Mouse (Mus musculus) forebrain, embryonic 13.5 days (tissue): ENCODE results near the gene D6Ertd527e. TPM values are rescaled to one million over a fixed set of nuclear protein-coding genes. Genes with fewer than 3 reads are reported as not detected.

ENCODE experiments used
- ATAC-seq: fragments of 200-750 bp; cut with Nextera tagmentation; 2 replicates; pipeline ENCODE4 v1.8.0; 2017
- H3K27ac ChIP-seq: fragments of 300-500 bp; sonication (generic); 2 replicates; pipeline ENCODE4 v1.5.1; 2015; ENCODE audit warnings: inconsistent platforms, mild to moderate bottlenecking, moderate library complexity
- H3K27me3 ChIP-seq: fragments of 300-500 bp; sonication (generic); 2 replicates; pipeline ENCODE4 v1.6.1; 2015; ENCODE audit warnings: mild to moderate bottlenecking, inconsistent platforms
- H3K36me3 ChIP-seq: fragments of 300-500 bp; sonication (generic); 2 replicates; pipeline ENCODE4 v1.6.1; 2015; ENCODE audit warnings: mild to moderate bottlenecking, inconsistent platforms; ENCODE audit not compliant: poor library complexity, severe bottlenecking
- H3K4me1 ChIP-seq: fragments of 300-500 bp; sonication (generic); 2 replicates; pipeline ENCODE4 v1.6.1; 2015; ENCODE audit warnings: inconsistent platforms
- H3K4me2 ChIP-seq: fragments of 300-500 bp; sonication (generic); 2 replicates; pipeline ENCODE4 v1.6.1; 2015; ENCODE audit warnings: inconsistent platforms, mild to moderate bottlenecking, moderate library complexity
- H3K4me3 ChIP-seq: fragments of 300-500 bp; sonication (generic); 2 replicates; pipeline ENCODE4 v1.5.1; 2015; ENCODE audit warnings: mild to moderate bottlenecking, inconsistent platforms
- H3K9ac ChIP-seq: fragments of 300-500 bp; sonication (generic); 2 replicates; pipeline ENCODE4 v1.6.1; 2015; ENCODE audit warnings: mild to moderate bottlenecking, inconsistent platforms
- H3K9me3 ChIP-seq: fragments of 300-500 bp; sonication (generic); replicated peaks from 2 replicates; pipeline ENCODE4 v1.6.1; 2016; ENCODE audit warnings: inconsistent platforms
- WGBS: fragments of 180-500 bp; shearing (Covaris S2); methylation state at CpG from one replicate; pipeline ENCODE4 v1.1.7; 2015; 5-methylcytosine and 5-hydroxymethylcytosine counted together
- polyA plus RNA-seq: library from polyadenylated mRNA; unstranded; fragments of >200 nt; fragmentation: Nextera tagmentation; extraction: Ambion mirVana; gene quantifications from 2 replicates; pipeline ENCODE4 v1.2.1, GENCODE M21; 2015

Gene D6Ertd527e
- polyA plus RNA-seq, 1 experiment from 2014 or later, result 0.14 TPM

DNA sequence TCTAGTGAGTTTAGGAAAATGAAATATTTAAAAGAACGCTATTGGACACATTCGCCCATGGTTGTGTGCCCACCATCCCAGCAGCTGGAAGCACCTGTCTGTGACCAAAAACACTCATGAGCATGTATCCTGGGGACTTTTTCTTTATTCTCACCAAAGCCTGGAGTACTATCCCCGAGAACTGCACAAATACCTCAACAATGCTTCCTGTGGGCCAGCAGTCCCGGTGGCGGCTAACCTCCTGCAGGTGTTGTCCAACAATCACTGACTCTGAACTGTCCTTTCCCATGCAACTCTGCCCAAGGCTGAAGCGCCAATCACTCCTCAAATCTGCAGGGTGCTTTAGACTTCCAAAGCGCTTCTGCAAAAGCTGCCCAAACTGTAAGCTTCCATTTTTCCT lies 12.1 kb downstream of the D6Ertd527e start:
- WGBS, result 79% methylated on average over 7 of the region's 7 CpGs
- Histone ChIP-seq H3K4me2 (no peak overlapping the region), H3K27ac (no peak overlapping the region), H3K9me3 (no peaks in the 10 kb centered on the region), H3K27me3 (no peaks in the 10 kb centered on the region), H3K9ac (no peak overlapping the region), H3K4me3 (no peak overlapping the region), H3K36me3 (no peaks in the 10 kb centered on the region), H3K4me1 (no peaks in the 10 kb centered on the region)
- no peak for ATAC-seq

DNA sequence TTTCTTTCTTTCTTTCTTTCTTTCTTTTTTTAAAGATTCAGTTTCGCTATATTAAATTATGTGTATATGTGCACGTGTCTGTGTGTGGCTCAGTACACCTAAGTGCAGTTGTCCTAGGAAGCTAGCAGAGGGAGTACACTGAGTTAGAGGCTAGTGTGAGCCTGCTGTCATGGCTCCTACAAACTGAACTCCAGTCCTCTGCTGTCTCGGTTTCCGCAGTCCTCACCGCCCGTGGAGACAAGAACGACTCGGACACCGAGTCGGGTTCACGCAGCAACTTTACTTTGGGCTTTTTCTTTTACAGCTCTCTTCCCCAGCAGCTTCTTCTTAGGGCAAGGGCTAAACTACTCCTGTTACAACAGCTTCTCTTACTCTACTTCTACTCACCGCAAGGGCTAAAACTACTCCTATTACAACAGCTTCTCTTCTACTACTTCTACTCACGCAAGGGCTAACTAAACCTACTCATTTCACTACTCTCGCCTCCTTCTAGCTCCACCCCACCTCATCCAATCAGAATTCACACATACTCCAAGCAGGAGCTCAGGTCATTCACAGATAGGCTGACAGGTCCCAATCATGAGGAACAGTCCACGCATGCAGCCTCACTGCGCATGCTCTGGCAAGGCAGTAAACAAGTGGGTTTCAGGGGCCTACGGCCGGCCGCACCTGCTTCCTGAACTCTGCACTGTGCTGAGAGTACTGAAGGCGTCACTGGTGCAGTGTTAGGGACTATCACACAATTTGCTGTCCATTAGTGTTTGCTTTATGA lies 14.7 kb downstream of the D6Ertd527e start:
- Histone ChIP-seq H3K36me3 (no peaks in the 10 kb centered on the region), H3K27ac (no peak overlapping the region), H3K4me3 (no peak overlapping the region), H3K4me2 (no peak overlapping the region), H3K27me3 (no peaks in the 10 kb centered on the region), H3K4me1 (no peaks in the 10 kb centered on the region), H3K9me3 (no peaks in the 10 kb centered on the region), H3K9ac (no peak overlapping the region)
- 91% methylated on average over 20 of the region's 20 CpGs for WGBS
- no peak for ATAC-seq

DNA sequence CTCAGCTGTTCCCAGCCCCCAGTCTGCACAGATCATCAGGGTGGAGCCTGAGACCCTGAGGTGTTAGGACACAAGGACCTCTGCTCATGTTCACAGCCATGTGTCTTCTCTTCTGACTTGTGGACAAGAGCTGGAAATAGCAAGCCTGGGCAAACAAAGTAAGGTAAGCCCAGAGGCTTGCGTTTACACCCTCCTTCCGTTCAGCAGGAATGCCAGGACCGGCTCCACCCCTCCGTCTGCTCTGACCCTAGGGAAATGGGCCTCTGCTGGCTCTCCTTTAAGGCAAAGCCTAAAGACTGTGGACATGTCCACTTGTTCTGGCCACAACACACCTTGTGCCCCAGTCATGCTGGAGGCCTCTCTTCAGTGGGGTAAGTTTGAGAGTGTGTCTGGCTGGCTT lies 15.4 kb downstream of the D6Ertd527e start:
- Histone ChIP-seq H3K9ac (no peak overlapping the region), H3K9me3 (no peaks in the 10 kb centered on the region), H3K36me3 (no peaks in the 10 kb centered on the region), H3K4me2 (no peak overlapping the region), H3K4me3 (no peak overlapping the region), H3K27ac (no peak overlapping the region), H3K27me3 (no peaks in the 10 kb centered on the region), H3K4me1 (no peaks in the 10 kb centered on the region)
- WGBS, result 85% methylated on average over 4 of the region's 4 CpGs
- ATAC-seq, result no peak

DNA sequence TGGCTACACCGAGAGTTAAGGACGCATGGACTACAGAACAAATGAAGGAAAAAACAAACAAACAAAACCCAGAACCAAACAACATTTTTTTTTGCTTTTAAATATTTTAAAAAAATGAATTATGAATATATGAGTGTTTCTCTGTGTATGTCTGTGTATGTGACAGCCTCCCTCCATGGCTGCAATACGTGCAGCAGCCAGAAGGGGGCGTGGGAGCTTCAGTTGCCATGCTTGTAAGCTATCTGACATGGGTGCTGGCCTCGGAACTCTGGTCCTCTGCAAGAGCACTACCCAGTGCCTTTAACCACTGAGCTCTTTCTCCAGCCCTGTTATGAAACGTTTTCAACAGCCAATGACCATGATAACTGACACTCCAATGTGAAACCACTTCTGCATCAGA lies 16.1 kb downstream of the D6Ertd527e start:
- ATAC-seq, result no peak
- Histone ChIP-seq H3K36me3 (no peaks in the 10 kb centered on the region), H3K9me3 (no peaks in the 10 kb centered on the region), H3K4me3 (no peak overlapping the region), H3K27ac (no peak overlapping the region), H3K27me3 (no peaks in the 10 kb centered on the region), H3K4me2 (no peak overlapping the region), H3K9ac (no peak overlapping the region), H3K4me1 (no peaks in the 10 kb centered on the region)
- WGBS, result 88% methylated on average over 6 of the region's 6 CpGs

DNA sequence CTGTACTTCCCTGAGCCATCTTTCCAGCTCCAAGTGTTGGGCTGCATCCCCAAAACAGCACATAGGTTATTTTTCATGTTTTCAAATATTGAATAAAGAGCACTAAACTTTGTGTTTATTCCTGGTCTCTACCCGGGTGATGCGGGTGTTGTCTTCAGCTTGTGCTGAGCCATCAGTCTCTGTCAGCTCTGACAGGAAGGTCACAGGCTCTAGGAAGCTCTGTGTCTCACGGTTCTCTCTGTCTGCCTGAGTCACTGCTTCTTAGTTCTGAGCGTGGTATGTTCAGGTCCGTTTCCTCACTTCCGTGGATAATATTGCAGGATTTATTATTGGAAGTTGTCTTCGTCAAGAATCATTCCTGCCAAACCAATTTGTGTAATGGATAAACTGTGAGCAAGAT lies 17.4 kb downstream of the D6Ertd527e start:
- H3K4me2 ChIP-seq, result no peak overlapping the region
- no peak overlapping the region for H3K4me3 ChIP-seq
- H3K4me1 ChIP-seq, result no peaks in the 10 kb centered on the region
- no peaks in the 10 kb centered on the region for H3K9me3 ChIP-seq
- no peak overlapping the region for H3K9ac ChIP-seq
- no peaks in the 10 kb centered on the region for H3K27me3 ChIP-seq
- no peaks in the 10 kb centered on the region for H3K36me3 ChIP-seq
- 91% methylated on average over 7 of the region's 7 CpGs for WGBS
- no peak for ATAC-seq
- H3K27ac ChIP-seq, result no peak overlapping the region

DNA sequence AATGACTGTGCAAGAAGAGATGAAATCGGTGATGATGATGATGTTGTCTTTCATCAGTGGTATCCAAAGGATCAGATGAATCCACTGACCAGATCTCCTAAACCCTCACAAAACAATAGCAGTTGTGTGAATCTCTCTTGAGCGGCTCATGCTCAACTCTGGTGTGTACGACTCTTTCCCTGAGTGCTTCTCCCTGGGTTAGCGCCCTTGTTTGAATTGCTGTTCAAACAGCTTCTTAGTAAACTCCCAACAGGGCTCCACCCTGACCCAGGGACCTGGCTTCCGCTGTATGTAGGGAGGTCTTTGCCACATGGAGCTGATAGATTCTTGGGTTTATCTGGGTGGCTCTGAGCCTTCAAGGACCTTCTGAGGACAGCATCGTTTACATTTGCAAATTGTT lies 18.9 kb downstream of the D6Ertd527e start:
- Histone ChIP-seq H3K36me3 (no peaks in the 10 kb centered on the region), H3K27ac (no peak overlapping the region), H3K4me1 (no peaks in the 10 kb centered on the region), H3K4me2 (no peak overlapping the region), H3K9ac (no peak overlapping the region), H3K27me3 (no peaks in the 10 kb centered on the region), H3K9me3 (no peaks in the 10 kb centered on the region), H3K4me3 (no peak overlapping the region)
- no peak for ATAC-seq
- WGBS, result 93% methylated on average over 6 of the region's 6 CpGs

DNA sequence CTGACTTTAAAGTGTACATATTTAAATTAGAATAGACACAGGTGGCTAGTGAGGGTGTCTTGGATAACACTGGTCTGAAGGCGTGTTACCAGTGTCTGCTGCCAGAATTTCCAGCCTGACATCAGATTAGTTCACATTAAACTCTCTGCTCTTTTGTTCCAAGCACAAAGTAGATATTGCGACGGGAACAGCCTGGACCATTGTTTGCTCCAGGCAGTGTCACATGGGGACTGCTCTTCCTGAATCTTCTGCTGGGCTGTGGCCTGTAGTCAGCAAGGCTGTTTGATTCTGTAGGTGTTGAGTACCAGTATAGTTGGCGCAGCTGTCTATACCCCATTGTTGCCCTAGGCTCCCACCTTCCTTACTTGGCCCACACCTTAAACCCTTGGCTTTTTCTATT lies 19.4 kb downstream of the D6Ertd527e start:
- no peak overlapping the region for H3K9ac ChIP-seq
- no peaks in the 10 kb centered on the region for H3K9me3 ChIP-seq
- no peak for ATAC-seq

DNA sequence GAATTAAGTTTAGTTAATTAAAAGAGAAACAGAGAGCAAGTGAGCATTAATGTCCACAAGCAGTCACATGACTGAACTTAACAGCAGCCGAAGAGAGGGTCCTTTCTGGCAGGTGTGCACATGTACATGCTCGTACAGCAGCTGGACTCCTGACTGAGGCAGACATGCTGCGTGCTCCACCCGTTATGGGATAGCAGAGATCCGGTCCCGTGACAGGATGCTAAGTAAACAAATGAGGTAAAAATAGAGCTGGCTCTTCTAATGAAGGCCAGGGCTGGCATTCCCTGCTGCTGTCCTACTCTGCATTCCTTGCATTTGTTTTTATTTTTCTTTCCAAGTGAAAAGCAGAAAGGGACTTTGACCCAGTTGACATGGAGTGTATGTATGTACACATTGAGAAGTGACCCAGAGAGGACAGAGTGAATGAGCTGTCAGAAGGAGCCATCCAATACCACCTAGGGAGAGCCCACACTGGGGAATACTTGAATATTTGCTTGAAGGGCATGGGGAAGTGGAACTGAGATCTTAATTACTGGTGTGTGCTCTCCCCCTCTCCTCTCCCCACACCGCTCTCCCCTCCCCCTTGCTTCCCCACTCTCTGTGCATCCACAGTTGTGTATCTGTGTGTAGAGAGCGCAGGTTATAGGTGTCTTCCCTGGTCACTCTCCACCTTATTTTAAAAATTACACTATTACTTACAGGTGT lies 22.7 kb downstream of the D6Ertd527e start:
- no peaks in the 10 kb centered on the region for H3K27me3 ChIP-seq
- no peaks in the 10 kb centered on the region for H3K36me3 ChIP-seq
- no peak overlapping the region for H3K9ac ChIP-seq
- no peak overlapping the region for H3K27ac ChIP-seq
- 70% methylated on average over 8 of the region's 8 CpGs for WGBS
- no peak overlapping the region for H3K4me2 ChIP-seq
- no peaks in the 10 kb centered on the region for H3K9me3 ChIP-seq
- ATAC-seq, result no peak
- H3K4me1 ChIP-seq, result no peaks in the 10 kb centered on the region
- no peak overlapping the region for H3K4me3 ChIP-seq

More for the DNA sequence above, 19.4 kb downstream of the D6Ertd527e start:
- Histone ChIP-seq H3K36me3 (no peaks in the 10 kb centered on the region), H3K4me3 (no peak overlapping the region), H3K27ac (no peak overlapping the region), H3K27me3 (no peaks in the 10 kb centered on the region), H3K4me1 (no peaks in the 10 kb centered on the region), H3K4me2 (no peak overlapping the region)
- 87% methylated on average over 4 of the region's 4 CpGs for WGBS

DNA sequence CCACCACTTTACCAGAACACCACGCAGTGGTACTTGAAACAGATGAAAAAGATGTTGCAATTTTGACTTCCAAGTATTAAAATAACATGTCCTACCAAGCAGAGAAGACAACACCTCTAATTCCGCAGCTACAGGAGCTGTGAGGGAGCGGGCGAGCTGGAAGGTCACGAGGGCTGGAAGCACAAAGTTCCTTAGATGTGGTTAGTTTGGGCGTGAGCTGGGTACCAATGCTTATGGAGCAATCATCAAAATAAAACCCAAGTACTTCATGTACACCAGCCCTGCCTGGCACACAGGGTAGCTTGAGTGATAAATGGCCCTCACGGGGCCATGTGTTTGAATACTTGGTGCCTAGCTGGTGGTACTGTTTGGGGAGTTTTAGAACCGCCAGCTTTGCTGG lies 25.3 kb downstream of the D6Ertd527e start:
- Histone ChIP-seq H3K4me2 (no peak overlapping the region), H3K27ac (no peak overlapping the region), H3K9ac (no peak overlapping the region), H3K9me3 (no peaks in the 10 kb centered on the region), H3K27me3 (no peaks in the 10 kb centered on the region), H3K4me1 (no peaks in the 10 kb centered on the region), H3K36me3 (no peaks in the 10 kb centered on the region), H3K4me3 (no peak overlapping the region)
- 97% methylated on average over 8 of the region's 8 CpGs for WGBS
- no peak for ATAC-seq

DNA sequence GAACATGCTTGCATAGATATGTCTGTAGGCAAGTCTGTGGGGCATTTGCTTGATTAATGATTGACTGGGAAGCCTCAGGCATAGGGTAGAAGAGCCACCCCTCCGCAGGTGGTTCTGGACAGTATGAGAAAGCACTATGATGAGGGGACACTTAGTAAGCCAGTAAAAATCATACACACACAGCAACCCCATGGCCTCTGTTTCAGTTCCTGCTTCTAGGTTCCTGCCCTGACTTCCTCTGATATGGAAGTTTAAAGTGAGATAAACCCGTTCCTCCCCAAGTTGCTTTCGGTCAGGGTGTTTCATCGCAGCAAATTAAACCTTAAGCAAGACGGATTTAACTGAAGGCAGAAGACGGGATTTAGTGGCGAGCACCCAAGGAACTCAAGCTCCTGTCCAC lies 26.1 kb downstream of the D6Ertd527e start:
- no peak overlapping the region for H3K27ac ChIP-seq
- H3K36me3 ChIP-seq, result no peaks in the 10 kb centered on the region
- no peak overlapping the region for H3K4me2 ChIP-seq
- no peaks in the 10 kb centered on the region for H3K27me3 ChIP-seq
- H3K4me1 ChIP-seq, result no peaks in the 10 kb centered on the region
- ATAC-seq, result no peak
- no peak overlapping the region for H3K9ac ChIP-seq
- no peaks in the 10 kb centered on the region for H3K9me3 ChIP-seq
- 93% methylated on average over 7 of the region's 7 CpGs for WGBS
- H3K4me3 ChIP-seq, result no peak overlapping the region

DNA sequence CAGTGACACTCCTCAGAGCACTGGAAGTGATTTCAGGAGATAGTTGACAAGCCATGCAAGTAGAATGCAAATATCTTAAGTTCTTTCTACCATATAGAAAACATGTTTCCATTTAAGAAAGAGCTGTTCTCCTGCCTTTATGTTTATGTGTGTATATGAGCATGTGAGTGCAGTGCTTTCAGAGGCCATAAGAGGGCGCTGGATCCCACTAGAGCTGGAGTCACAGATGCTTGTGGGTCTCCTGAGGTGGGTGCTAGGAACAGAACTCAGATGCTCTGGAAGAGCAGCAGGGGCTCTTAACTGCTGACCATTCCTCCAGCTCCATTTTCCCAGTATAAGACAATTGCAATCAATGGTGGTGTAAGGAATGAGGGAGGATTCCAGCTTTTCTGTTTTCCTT lies 26.5 kb downstream of the D6Ertd527e start:
- Histone ChIP-seq H3K27ac (no peak overlapping the region), H3K4me2 (no peak overlapping the region), H3K9me3 (no peaks in the 10 kb centered on the region), H3K4me3 (no peak overlapping the region), H3K27me3 (no peaks in the 10 kb centered on the region), H3K4me1 (no peaks in the 10 kb centered on the region), H3K36me3 (no peaks in the 10 kb centered on the region), H3K9ac (no peak overlapping the region)
- ATAC-seq, result no peak
- WGBS, result 61% methylated on average over 1 of the region's 1 CpGs

DNA sequence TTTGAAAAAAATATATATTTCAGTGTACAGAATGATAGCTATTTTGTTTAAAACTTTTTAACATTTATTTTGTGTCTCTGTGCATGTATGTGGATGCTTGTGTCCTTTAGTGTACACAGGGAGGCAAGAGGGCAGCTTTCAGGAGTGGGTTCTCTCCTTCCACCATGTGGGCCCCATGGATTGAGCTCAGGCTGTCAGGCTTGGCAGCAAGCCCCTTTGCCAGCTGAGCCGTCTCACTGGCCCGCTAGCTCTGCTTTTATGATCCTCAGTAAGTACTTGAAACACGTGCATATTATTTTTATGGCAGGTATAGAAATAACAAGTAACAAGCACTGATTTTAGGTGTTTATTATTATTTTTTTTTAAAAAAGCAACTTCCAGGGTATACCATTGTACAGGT lies 29.0 kb downstream of the D6Ertd527e start:
- Histone ChIP-seq H3K36me3 (no peaks in the 10 kb centered on the region), H3K4me1 (no peaks in the 10 kb centered on the region), H3K9me3 (no peaks in the 10 kb centered on the region), H3K27me3 (no peaks in the 10 kb centered on the region), H3K27ac (no peak overlapping the region), H3K4me3 (no peak overlapping the region), H3K9ac (no peak overlapping the region), H3K4me2 (no peak overlapping the region)
- WGBS, result 80% methylated on average over 3 of the region's 3 CpGs
- no peak for ATAC-seq
